Mouse (Mus musculus) spleen, adult 12 weeks (tissue): Measurements from ENCODE around the gene 1700061G19Rik.
A peak's percentile ranks its signal among the peaks of the same experiment; 100 is the strongest.
"Not testable (repeated sequence)": the region's sequence is repeated elsewhere in the genome, so short reads cannot be mapped to it uniquely, and the experiment has no call there.

Experiments
- DNase-seq: peaks from one replicate; pipeline ENCODE4 v3.0.0; 2022; ENCODE audit warnings: low spot score

Gene 1700061G19Rik

DNA sequence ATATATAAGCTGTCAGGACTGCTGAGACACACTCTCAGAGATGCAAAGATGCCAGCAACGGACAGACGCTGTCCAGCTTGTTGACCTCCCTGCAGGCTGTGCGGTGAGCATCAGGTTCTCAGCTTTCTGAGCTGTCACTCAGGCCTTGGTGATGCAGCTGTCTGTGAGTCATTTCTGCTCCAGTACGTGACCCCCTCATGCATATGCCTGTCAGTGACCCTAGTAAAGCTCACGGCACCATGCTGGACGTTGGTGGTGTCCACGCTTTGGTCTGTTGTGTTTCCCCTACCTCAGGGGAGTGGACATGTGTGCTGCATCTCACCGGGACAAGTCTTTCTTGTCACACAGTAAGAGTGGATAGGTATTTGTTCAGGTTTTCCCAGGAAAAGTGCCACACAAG lies 3.5 kb upstream of the 1700061G19Rik start:
- DNase-seq: no peak

GRCm38 (mm10) chr17:56872512-56872911 lies 2.8 kb upstream of the 1700061G19Rik start:
- DNase-seq: no peak

DNA sequence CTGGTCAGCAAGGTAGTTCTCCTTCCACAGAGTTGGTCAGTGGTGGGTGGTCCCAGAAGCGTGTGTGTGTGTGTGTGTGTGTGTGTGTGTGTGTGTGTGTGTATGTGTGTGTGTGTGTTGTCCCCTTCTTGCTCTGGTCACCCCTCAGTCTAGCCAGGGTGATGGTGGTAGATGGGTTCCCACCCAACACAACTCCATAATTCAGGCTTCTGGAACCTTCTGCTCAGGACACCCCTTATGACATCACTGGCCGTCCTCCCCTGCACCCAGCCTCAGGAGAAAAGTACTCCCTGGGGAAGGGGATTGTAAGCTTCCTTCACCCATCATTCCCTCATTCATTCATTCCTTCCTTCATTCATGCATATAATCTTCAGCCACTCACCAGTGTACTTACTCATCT lies 1.0 kb upstream of the 1700061G19Rik start, which contains the start of gene Acsbg2:
Gene Acsbg2, minus strand, starts transcription at position 211 of the 400 bp plus-strand sequence.
- DNase-seq: no peak

GRCm38 (mm10) chr17:56876465-56876864 lies 1.2 kb downstream of the 1700061G19Rik start:
- no peak for DNase-seq

GRCm38 (mm10) chr17:56876981-56877380 lies 1.7 kb downstream of the 1700061G19Rik start:
- DNase-seq: no peak

GRCm38 (mm10) chr17:56877426-56877825 lies 2.1 kb downstream of the 1700061G19Rik start:
- DNase-seq: no peak

- no peak for DNase-seq
These were observed 8.3 kb downstream of the 1700061G19Rik start for GRCm38 (mm10) chr17:56883612-56884011.

- no peak for DNase-seq
These were observed 9.1 kb downstream of the 1700061G19Rik start for GRCm38 (mm10) chr17:56884331-56884730.

DNA sequence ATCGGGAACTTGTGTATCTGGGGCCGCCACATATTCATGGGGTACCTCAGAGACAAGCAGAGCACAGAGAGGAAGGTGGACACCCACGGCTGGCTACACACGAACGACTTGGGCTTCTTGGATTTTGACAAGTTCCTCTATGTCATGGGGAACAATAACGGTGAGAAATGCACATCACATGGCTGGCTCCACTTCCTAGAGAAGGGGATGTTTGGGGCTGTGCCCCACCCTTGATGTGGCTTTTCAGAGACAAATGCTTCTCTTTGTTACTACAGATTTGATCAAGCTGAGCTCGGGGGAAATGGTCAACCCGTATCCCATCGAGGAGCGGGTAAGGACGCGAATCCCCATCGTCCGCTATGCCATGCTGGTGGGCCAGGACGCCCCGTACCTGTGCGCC lies 9.5 kb downstream of the 1700061G19Rik start:
- no peak for DNase-seq

DNA sequence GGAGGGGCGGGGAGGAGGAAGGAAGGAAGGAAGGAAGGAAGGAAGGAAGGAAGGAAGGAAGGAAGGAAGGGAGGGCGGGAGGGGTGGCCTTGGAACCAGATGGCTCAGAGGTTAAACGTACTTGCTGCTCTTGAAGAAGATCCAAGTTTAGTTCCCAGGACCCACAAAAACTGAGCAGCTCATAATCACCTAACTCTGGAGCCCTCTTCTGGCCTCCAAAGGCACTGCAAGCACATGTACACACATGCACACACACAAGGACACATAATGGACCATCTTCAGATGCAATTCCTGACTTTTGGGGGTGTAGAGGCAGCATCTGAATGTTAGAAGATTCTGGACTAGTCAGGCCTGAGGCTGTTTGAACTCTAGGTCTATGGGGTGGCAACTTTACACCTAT lies 12.8 kb downstream of the 1700061G19Rik start:
- no peak for DNase-seq

DNA sequence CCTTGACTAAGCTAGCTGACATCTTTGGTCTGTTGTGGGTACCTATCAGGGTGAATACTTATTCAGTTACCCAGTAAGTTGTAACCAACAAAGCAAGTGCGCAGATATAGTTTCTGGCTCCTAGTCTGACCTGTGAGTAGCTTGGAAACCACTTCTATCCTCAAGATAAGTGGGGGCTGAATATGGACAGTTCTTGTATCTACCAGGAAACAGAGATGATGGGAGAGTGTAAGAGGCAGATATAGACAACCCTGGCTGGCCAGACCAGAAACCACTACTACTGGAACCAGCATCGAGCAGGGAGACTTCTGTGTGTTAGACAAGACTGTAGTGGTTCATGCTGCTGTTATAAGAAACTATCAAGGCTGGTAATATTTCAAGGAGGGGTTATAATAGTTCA lies 14.7 kb downstream of the 1700061G19Rik start:
- DNase-seq: no peak

DNA sequence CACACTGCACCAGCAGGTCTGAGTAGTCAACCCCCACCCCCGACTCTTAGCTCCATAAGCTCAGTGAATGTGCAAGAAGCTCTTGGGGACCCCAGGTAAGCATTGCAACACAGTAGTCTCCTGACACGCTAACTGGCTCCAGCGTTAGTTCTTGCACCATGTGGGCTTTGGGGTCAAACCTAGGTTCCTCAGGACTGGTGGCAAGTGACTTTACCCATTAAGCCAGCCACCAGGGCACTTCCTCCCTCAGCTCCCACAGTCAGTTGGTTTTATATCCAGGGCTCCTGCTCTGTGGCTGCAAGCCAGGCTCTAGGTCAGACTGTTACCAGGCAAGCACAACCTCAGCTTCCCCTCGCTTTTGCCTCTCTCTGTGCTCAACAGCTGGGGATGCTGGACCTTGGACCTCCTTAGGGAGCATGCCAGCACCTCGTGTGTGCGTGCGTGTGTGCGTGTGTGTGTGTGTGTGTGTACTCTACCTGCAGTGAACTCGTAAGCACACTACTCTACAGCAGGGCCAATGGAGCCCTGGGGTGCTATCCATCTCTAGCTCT lies 20.2 kb downstream of the 1700061G19Rik start:
- DNase-seq: no peak

DNA sequence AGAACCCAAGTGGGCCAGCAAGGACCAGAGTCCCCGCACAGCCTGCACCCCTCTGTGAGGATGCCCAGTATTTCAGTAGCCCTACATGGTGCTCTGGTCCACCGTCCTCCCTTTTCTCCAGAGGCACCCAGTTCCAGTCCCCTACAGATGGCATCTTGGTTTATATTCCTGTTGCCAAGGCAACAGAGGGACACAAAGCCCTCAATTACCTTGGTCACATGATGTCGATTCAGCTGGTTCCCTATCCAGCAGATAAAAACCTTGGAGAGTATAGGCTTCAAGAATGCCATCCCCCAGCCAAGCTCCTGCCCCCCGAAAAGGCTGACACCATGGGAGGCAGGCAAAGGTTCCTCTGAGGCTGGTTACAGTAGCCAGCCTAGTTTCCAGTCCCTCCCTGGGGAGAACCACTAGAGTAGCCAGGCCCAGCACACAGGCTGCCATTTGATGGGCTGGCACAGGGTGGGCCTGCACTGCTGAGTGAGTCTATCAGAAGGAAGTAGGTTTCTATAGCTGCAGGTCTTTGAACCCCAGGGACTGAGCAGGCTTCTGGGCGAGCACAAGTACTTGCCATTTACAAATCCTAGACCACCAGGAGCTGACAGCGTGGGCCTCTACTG lies 21.3 kb downstream of the 1700061G19Rik start:
- no peak for DNase-seq

- DNase-seq: peak; percentile 53
These were observed 22.4 kb downstream of the 1700061G19Rik start for GRCm38 (mm10) chr17:56897630-56898195.

DNA sequence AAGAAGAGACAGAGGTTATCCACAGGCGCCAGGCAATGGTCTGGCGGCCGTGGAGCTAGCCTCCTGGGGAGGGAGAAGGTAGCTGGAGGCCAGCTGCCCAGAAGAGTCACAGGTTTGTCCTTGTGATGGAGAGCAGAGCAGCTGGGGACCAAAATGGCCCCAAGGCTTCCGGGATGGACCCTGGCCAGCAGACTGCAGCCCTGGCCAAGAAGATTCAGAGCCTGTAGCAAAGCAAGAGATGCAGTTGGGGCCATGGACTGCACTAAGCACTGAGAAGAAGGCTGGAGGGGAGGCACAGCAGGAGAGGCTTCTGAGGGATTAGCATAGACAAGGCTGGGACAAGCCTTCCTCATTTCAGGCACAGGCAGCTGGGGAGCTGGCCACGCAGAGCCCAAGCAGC lies 27.4 kb downstream of the 1700061G19Rik start:
- no peak for DNase-seq

DNA sequence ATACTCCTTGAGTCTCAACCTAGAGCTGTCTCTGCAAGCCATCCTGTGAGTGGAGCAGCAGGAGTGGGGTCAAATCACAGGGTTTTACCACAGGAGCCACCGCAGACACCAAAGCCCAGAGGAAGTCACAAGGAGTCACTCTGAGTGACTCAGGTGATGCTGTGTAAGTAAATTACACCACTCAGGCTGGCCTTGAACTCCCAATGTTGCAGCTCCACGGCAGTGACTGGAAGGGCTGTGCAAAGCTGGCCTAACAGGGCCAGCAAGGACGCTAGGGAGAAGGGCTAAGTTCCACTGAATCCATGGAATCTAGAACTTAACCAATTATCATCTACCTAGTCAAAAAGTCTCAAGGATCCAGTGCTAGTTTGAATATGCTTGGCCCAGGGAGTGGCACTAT lies 30.9 kb downstream of the 1700061G19Rik start:
- no peak for DNase-seq

DNA sequence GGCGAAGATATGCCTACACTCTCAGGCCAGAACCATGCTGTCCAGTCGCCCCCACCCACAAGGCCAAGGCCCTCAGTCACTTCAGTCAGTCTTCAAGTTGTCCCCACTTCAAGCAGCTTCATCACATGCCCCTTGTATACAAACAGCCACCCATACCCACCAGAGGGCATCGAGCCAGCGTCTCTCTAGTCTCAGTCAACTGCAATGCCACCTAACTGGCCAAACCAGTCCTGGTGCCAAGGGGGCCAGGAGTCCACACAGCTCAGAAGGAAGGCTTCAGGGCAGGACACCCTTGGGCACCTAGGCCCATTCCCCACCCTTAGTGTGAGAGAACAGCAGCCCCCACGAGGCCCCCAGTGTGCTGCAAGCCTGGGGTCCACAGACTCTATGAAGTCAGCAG lies 31.8 kb downstream of the 1700061G19Rik start:
- no peak for DNase-seq

DNA sequence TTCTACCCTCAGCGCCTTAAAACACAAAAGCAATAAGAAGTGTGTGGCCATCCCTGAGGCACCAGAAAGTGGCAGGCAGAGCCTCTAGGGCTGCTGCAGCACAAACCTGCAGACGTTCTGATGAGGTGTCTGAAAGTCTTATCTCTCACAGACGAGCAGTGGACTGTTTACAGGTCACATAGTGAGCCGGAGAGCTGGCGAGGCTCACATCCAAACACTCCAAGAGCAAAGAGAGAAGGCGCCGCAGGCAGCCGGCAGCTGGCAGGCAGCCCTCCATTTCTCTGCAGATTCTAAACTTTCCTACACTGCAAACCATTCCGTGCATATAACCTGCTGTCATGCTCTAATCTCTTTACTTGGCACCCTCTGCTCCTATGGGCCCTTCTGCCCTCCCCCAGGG lies 32.6 kb downstream of the 1700061G19Rik start:
- no peak for DNase-seq

- not testable (repeated sequence) for DNase-seq
These were observed 34.5 kb downstream of the 1700061G19Rik start for GRCm38 (mm10) chr17:56909764-56910163.

DNA sequence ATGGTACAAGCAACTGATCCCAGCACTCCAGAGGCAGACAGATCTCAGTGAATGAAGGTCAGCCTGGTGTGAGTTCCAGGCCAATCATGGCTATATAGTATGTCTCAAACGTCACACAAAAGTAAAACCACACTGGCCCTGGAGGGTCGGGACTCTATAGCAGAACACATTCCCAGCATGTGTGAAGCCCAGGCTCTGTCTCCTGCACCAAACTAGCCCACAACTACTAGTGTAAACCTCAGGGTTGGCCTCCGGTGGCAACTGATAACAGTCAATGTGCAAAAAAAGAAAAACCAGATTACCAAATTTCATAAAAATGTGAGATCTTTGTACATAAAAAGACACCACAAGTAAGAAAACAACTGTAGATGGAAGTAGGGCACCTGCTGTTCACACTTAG lies 37.7 kb downstream of the 1700061G19Rik start:
- DNase-seq: no peak

DNA sequence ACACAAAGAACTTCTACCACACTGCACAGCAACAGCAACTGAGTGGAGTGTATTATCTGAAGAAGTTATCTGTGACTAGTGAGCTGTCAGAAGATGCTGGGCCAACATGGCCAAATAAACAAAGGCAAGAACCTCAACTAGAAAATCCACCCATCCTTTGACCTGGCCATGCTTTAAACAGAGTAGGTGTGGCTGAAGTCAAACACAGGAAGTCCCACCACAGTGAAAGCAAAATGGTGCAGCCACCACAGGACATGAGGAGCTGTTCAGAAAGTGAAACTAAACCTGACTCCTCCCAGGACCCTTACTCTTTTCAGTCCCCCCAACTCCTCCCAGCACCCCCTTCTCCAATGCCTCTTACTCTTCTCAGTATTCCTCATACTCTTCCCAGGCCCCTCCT lies 38.2 kb downstream of the 1700061G19Rik start:
- no peak for DNase-seq

DNA sequence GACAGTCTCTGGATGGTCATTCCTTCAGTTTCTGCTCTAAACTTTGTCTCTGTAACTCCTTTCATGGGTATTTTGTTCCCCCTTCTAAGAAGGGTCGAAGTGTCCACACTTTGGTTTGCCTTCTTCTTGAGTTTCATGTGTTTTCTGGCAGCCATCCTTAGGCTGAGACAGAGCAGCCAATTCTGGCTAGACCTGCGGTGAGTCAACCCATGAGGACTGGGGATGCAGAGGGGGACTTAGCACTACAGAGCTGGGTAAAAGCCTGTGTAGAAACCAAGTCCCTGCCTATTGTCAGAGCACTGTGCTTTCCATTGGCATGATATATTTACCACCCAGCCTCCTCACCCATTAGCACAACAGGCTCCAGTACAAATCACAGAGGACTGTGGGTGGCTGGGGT lies 41.9 kb downstream of the 1700061G19Rik start:
- DNase-seq: no peak

DNA sequence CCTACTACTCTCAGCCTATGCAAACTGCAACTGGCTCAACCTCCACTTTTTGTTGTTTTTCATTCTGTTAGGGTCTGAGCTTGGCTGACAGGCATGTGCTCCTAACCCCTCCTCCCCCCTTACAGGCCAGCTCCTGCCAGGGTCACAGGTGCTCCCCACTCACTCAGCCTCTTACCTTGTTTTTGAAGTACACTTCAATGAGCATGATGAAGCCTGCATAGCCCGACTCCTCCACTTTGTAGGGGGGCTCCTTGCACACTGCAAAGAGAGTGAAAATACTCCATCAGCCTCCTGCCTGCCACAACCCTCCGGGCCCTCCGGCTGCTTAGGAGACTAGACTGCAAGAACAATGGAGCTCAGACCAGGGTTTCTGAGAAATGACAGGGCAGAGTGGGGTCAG lies 44.4 kb downstream of the 1700061G19Rik start:
- no peak for DNase-seq

- no peak for DNase-seq
These were observed 50.7 kb downstream of the 1700061G19Rik start for GRCm38 (mm10) chr17:56925998-56926397.
